Mouse (Mus musculus): ENCODE results near the gene Cenpm. TPM values are rescaled to one million over a fixed set of nuclear protein-coding genes. Genes with fewer than 3 reads are reported as not detected.

The Cenpm gene
- total RNA-seq, 2 experiments from 2014 or later: 23.8 to 24.7 TPM

GRCm38 (mm10) chr15:82215332-82216046 lies 29.1 kb downstream of the Cenpm start:
- DNase-seq: no peak

- no peak for DNase-seq
Observed at GRCm38 (mm10) chr15:82213222-82213621, 31.3 kb downstream of the Cenpm start.

- no peak for DNase-seq
Observed at GRCm38 (mm10) chr15:82212752-82213063, 31.8 kb downstream of the Cenpm start, which contains the start of gene Shisa8. Shisa8 (minus strand) TSS chr15:82212815.

- DNase-seq: peak; percentile 58
Observed at GRCm38 (mm10) chr15:82211911-82212751, 32.4 kb downstream of the Cenpm start.

- no peak for DNase-seq
Observed at GRCm38 (mm10) chr15:82211281-82211680, 33.3 kb downstream of the Cenpm start.

- no peak for DNase-seq
Observed at GRCm38 (mm10) chr15:82210801-82211200, 33.7 kb downstream of the Cenpm start.

GRCm38 (mm10) chr15:82209295-82210050 lies 35.1 kb downstream of the Cenpm start:
- no peak for DNase-seq

- no peak for DNase-seq
Observed at GRCm38 (mm10) chr15:82208307-82208706, 36.2 kb downstream of the Cenpm start.

GRCm38 (mm10) chr15:82207504-82208219 lies 36.9 kb downstream of the Cenpm start:
- DNase-seq: no peak

GRCm38 (mm10) chr15:82207105-82207459 lies 37.5 kb downstream of the Cenpm start:
- no peak for DNase-seq

GRCm38 (mm10) chr15:82206365-82207104 lies 38.0 kb downstream of the Cenpm start:
- peak; percentile 87 for DNase-seq

- no peak for DNase-seq
Observed at GRCm38 (mm10) chr15:82204680-82205371, 39.7 kb downstream of the Cenpm start.

GRCm38 (mm10) chr15:82203611-82204351 lies 40.8 kb downstream of the Cenpm start:
- no peak for DNase-seq

GRCm38 (mm10) chr15:82203090-82203489 lies 41.5 kb downstream of the Cenpm start:
- DNase-seq: no peak

- DNase-seq: no peak
Observed at GRCm38 (mm10) chr15:82202086-82202485, 42.5 kb downstream of the Cenpm start.

- no peak for DNase-seq
Observed at GRCm38 (mm10) chr15:82199546-82199945, 45.0 kb downstream of the Cenpm start.

- no peak for DNase-seq
Observed at GRCm38 (mm10) chr15:82198342-82198741, 46.2 kb downstream of the Cenpm start.

GRCm38 (mm10) chr15:82197937-82198336 lies 46.6 kb downstream of the Cenpm start:
- no peak for DNase-seq

GRCm38 (mm10) chr15:82197246-82197750 lies 47.2 kb downstream of the Cenpm start:
- DNase-seq: no peak

- no peak for DNase-seq
Observed at GRCm38 (mm10) chr15:82196300-82196699, 48.2 kb downstream of the Cenpm start.
